Mouse (Mus musculus): ENCODE results near the gene Kcne1l.

- TF ChIP-seq CTCF (IDR thresholded peaks at IDR 0.05; ENCODE audit: extremely low read depth, insufficient read depth, insufficient read length, insufficient replicate concordance) (no peak), POLR2A (IDR thresholded peaks at IDR 0.05; ENCODE audit: low read depth, low read length) (no peak)
Observed at GRCm38 (mm10) chrX:142336207-142336606, 30.1 kb upstream of the Kcne1l start.

Data from spleen, adult 2 months (tissue).